Mouse (Mus musculus) small intestine, adult 2 months (tissue): Measurements from ENCODE around the gene Izumo1r.

Source experiments
- CTCF ChIP-seq: fragments of 200-500 bp; IDR thresholded peaks from 2 replicates; pipeline ENCODE4 v1.5.1; 2012; ENCODE audit warnings: low read depth, mild to moderate bottlenecking, control low read depth, inconsistent platforms, low read length, moderate library complexity, mixed read lengths; ENCODE audit not compliant: insufficient replicate concordance, insufficient read length; ENCODE audit errors: extremely low read depth
- POLR2A ChIP-seq: fragments of 200-500 bp; IDR thresholded peaks from 2 replicates; pipeline ENCODE4 v1.6.1; 2012; ENCODE audit warnings: low read depth, mild to moderate bottlenecking, control low read depth, inconsistent platforms, low read length, moderate library complexity

DNA sequence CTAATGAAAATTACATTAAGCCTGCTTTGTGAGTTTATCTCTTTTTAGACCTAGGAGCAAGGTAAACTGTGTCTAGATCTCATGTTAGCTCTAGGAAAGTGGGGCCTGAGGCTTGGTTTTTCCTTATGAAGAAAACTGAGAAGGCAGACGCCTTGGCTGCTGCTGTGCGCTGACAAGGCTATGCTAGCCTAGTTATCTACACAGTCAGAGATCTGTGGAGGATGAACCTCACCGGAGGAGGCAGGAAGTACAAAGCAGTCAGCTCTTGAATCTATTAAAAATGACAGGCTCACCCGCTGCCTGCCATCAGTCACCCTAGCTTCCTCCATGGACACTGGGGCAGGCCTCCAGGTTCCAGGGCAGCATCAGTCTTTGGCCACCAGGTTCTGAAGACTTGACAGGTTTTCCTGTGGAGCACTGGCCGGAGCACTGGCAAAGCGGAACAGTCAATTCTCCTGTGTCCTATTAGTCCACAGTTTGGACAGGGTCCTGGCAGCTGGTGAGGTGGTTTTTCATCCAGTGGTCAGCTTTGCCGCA is 45.5 kb downstream of the Izumo1r start:
- TF ChIP-seq CTCF, result no peak
- no peak for TF ChIP-seq POLR2A
